Mouse (Mus musculus) left cerebral cortex, postnatal 10 days (tissue): Measurements from ENCODE around the gene Acvr1. TPM values are rescaled to one million over a fixed set of nuclear protein-coding genes. Genes with fewer than 3 reads are reported as not detected.

Experiments
- DNase-seq, 2 experiments: peaks; one replicate each; pipeline ENCODE4 v3.0.0; 2021 to 2022; ENCODE audit warnings: low spot score in 2 of 2, mixed read lengths in 1 of 2; ENCODE audit errors: extremely low spot score in 1 of 2
- intact Hi-C: fragments of 180-260 bp; cut with DNase I; formaldehyde crosslinking; loops from one replicate; pipeline ENCODE4 v1.15.1; 2025
- total RNA-seq, 2 experiments: library from RNA; stranded (reverse); gene quantifications; 2 replicates each; pipeline ENCODE4 v1.2.3; 2021

The Acvr1 gene
- total RNA-seq, result 10 to 100 TPM; 34.1 to 38.5 TPM

- DNase-seq, result peak; percentile 90 to 94
- intact Hi-C loops, result loop anchor here (5.0 to 10.0 kb wide), 4 partner anchors 45 to 542 kb away; no protein-coding TSS in a partner anchor
Measured at GRCm38 (mm10) chr2:58567066-58567810, at the start of gene Acvr1, which contains the start of gene Upp2. Gene Acvr1 (minus strand): TSS chr2:58567157. Gene Upp2 (plus strand): TSS chr2:58567298.

GRCm38 (mm10) chr2:58615766-58616165, 48.8 kb upstream of the Acvr1 start:
- intact Hi-C loops, result no loop called here
- DNase-seq, result no peak

- no peak for DNase-seq
- intact Hi-C loops, result no loop called here
Measured at GRCm38 (mm10) chr2:58614851-58615250, 47.9 kb upstream of the Acvr1 start.

- DNase-seq, result peak in 1 of 2 experiments; percentile 38
- intact Hi-C loops, result no loop called here
Measured at GRCm38 (mm10) chr2:58613720-58614119, 46.8 kb upstream of the Acvr1 start.

- DNase-seq, result no peak
- intact Hi-C loops, result no loop called here
Measured at GRCm38 (mm10) chr2:58604791-58605190, 37.8 kb upstream of the Acvr1 start.

- no peak for DNase-seq
- intact Hi-C loops, result no loop called here
Measured at GRCm38 (mm10) chr2:58603379-58603778, 36.4 kb upstream of the Acvr1 start.

GRCm38 (mm10) chr2:58601382-58601781, 34.4 kb upstream of the Acvr1 start:
- DNase-seq, result no peak
- intact Hi-C loops, result no loop called here

- intact Hi-C loops, result no loop called here
- DNase-seq, result no peak
Measured at GRCm38 (mm10) chr2:58599639-58600038, 32.7 kb upstream of the Acvr1 start.

GRCm38 (mm10) chr2:58597556-58597955, 30.6 kb upstream of the Acvr1 start:
- no peak for DNase-seq
- intact Hi-C loops, result no loop called here

GRCm38 (mm10) chr2:58596774-58597342, 29.9 kb upstream of the Acvr1 start:
- intact Hi-C loops, result no loop called here
- DNase-seq, result no peak

- intact Hi-C loops, result no loop called here
- no peak for DNase-seq
Measured at GRCm38 (mm10) chr2:58595350-58595749, 28.4 kb upstream of the Acvr1 start.

GRCm38 (mm10) chr2:58590055-58590454, 23.1 kb upstream of the Acvr1 start:
- no peak for DNase-seq
- intact Hi-C loops, result no loop called here

- no peak for DNase-seq
- intact Hi-C loops, result no loop called here
Measured at GRCm38 (mm10) chr2:58589637-58590036, 22.7 kb upstream of the Acvr1 start.

- DNase-seq, result peak; percentile 63 to 73
- intact Hi-C loops, result loop anchor here (1.0 kb wide), 1 partner anchor 56 kb away; no protein-coding TSS in a partner anchor
Measured at GRCm38 (mm10) chr2:58586311-58586710, 19.4 kb upstream of the Acvr1 start.

GRCm38 (mm10) chr2:58574167-58574566, 7.2 kb upstream of the Acvr1 start:
- intact Hi-C loops, result no loop called here
- DNase-seq, result no peak

- no peak for DNase-seq
- intact Hi-C loops, result loop anchor here (5.0 to 10.0 kb wide), 4 partner anchors 47 to 544 kb away; no protein-coding TSS in a partner anchor
Measured at GRCm38 (mm10) chr2:58568841-58569645, 2.1 kb upstream of the Acvr1 start.

- no peak for DNase-seq
- intact Hi-C loops, result loop anchor here (5.0 to 10.0 kb wide), 4 partner anchors 46 to 543 kb away; no protein-coding TSS in a partner anchor
Measured at GRCm38 (mm10) chr2:58567866-58568719, 1.1 kb upstream of the Acvr1 start.

GRCm38 (mm10) chr2:58566410-58567065, 419 bp downstream of the Acvr1 start:
- peak in 1 of 2 experiments; percentile 85 for DNase-seq
- intact Hi-C loops, result loop anchor here (5.0 to 10.0 kb wide), 4 partner anchors 44 to 542 kb away; no protein-coding TSS in a partner anchor
